In genomic region chr6:58893307-58893706, GRCm38 (mm10) we compare ENCODE assay signal across 19 mouse cellular contexts. TPM values are rescaled to one million over a fixed set of nuclear protein-coding genes. Genes with fewer than 3 reads are reported as not detected.
DNase-seq lines count a peak whose midpoint lies in the region; ATAC-seq lines count a peak whose summit lies in the region.
"Had no signal": no experiment of that assay in that cellular context is flagged by ENCODE, and none has a peak within 500 bp of the region (broad histone marks: within the 10 kb centered on the region; RNA-seq: fewer than 3 reads in every experiment).

No protein-coding gene starts in this region.

- H3K27ac ChIP-seq in midbrain, embryonic 15.5 days: no peak overlapping the region
- H3K27ac ChIP-seq: embryonic facial prominence, embryonic 12.5 days; forebrain, embryonic 15.5 days; heart, embryonic 10.5 days; hindbrain, embryonic 12.5 days had no signal

- H3K4me3 ChIP-seq in midbrain, embryonic 15.5 days: no peak overlapping the region
- H3K4me3 ChIP-seq: embryonic facial prominence, embryonic 12.5 days; forebrain, embryonic 15.5 days; heart, embryonic 10.5 days; hindbrain, embryonic 12.5 days had no signal

- H3K4me1 ChIP-seq in midbrain, embryonic 15.5 days: no peaks in the 10 kb centered on the region
- H3K4me1 ChIP-seq: embryonic facial prominence, embryonic 12.5 days; heart, embryonic 10.5 days; hindbrain, embryonic 12.5 days had no signal

- ATAC-seq in common myeloid progenitor, adult 5-6 weeks (replicated peaks; ENCODE audit: low read depth, poor library complexity, severe bottlenecking): peak; percentile 38
- ATAC-seq in midbrain, embryonic 15.5 days (replicated peaks): no peak
- ATAC-seq: forebrain, embryonic 15.5 days; hindbrain, embryonic 16.5 days had no signal

- H3K27me3 ChIP-seq in midbrain, embryonic 15.5 days (replicated peaks): no peaks in the 10 kb centered on the region
- H3K27me3 ChIP-seq: CH12.LX; embryonic facial prominence, embryonic 12.5 days; forebrain, embryonic 15.5 days; hindbrain, embryonic 12.5 days had no signal

- peaks cover 7% of the 10 kb centered on the region; the same call in 1 of the 2 replicates for H3K36me3 ChIP-seq in midbrain, embryonic 15.5 days (replicated peaks)

- no peak overlapping the region for H3K9ac ChIP-seq in midbrain, embryonic 15.5 days
- H3K9ac ChIP-seq: embryonic facial prominence, embryonic 12.5 days; forebrain, embryonic 15.5 days; hindbrain, embryonic 12.5 days had no signal

- 92% methylated on average over 6 of the region's 6 CpGs for WGBS in midbrain, embryonic 15.5 days

- no peaks in the 10 kb centered on the region for H3K9me3 ChIP-seq in midbrain, embryonic 15.5 days
- H3K9me3 ChIP-seq: embryonic facial prominence, embryonic 12.5 days; forebrain, embryonic 15.5 days; heart, embryonic 10.5 days; hindbrain, embryonic 12.5 days had no signal

- no peak overlapping the region for H3K4me2 ChIP-seq in midbrain, embryonic 15.5 days
- H3K4me2 ChIP-seq: embryonic facial prominence, embryonic 12.5 days; forebrain, embryonic 15.5 days; hindbrain, embryonic 12.5 days had no signal

- peak; percentile 95 for DNase-seq in 416B (ENCODE audit: low read depth)
- DNase-seq in CD4-positive, CD25-positive, alpha-beta regulatory T cell, adult 2 months (ENCODE audit: low read depth, low spot score): peak; percentile 19
- peak; percentile 27 for DNase-seq in naive thymus-derived CD4-positive, alpha-beta T cell, adult 2 months (ENCODE audit: low read depth)
- no peak for DNase-seq in thymus, postnatal 0 days (ENCODE audit: low spot score)
- DNase-seq: adrenal gland, postnatal 10 days; cerebellum, adult 11 months; cerebellum, adult 8-10 months; cerebellum, postnatal 14 days; heart, adult 18-20 months; heart, postnatal 10 days; heart, postnatal 4 days had no signal

RNA-seq across cellular contexts. Expression of gene Nap1l5, which starts 13.6 kb away (rescaled TPM):
- total RNA-seq in common myeloid progenitor, adult 5-6 weeks (2017): not detected in 2 replicates
- 0.33 TPM in 1 of 2 replicates, not detected in the other for polyA plus RNA-seq in thymus, postnatal 0 days (2015; fragmentation: Nextera tagmentation; extraction: Ambion mirVana)
- 247 and 248 TPM in 2 replicates for polyA plus RNA-seq in midbrain, embryonic 15.5 days (2015; fragmentation: Nextera tagmentation; extraction: Ambion mirVana)
- total RNA-seq: CH12.LX had no signal

Comparison
In these comparisons a context has a peak if more than half of its experiments do, and no peak if none do; other contexts are left out.
1. RNA of gene Nap1l5, which starts 13.6 kb away (polyA plus RNA-seq): 247 to 248 TPM in midbrain, embryonic 15.5 days; 0.33 TPM in thymus, postnatal 0 days; every median in the first group is over 100 times any median in the second.